Mouse (Mus musculus) cerebellum, adult 2 months (tissue): ENCODE results near the gene Snx3.

Source experiments
- CTCF ChIP-seq: fragments of 200-500 bp; IDR thresholded peaks from 2 replicates; pipeline ENCODE4 v1.5.1; 2011; ENCODE audit warnings: low read depth, mild to moderate bottlenecking, control low read depth, low read length, moderate library complexity, borderline replicate concordance; ENCODE audit not compliant: insufficient read depth
- POLR2A ChIP-seq: fragments of 200-500 bp; IDR thresholded peaks from 2 replicates; pipeline ENCODE4 v1.6.1; 2011; ENCODE audit warnings: low read length, control low read depth, borderline replicate concordance; ENCODE audit not compliant: insufficient read depth

DNA sequence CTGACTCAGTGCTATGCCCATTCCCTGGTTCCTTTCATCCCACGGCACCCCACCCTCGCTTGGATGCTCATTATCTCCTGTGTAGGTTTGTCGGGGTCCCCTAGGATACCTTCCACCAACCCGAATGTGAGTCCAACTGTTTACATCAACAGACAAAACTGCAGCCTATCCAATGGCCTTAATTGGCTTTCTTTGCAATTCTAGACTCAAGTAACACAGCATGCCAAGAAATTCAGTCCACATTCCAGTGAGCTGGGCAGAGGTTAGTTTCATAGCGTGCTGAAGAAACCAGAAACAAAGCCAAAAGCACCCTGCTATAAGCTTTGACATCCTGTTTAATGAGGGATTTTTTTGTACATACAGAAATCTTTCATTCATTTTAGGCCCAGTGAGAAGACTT, 45.8 kb upstream of the Snx3 start:
- TF ChIP-seq CTCF (no peak), POLR2A (no peak)
